In genomic region chr4:46628873-46629272, GRCm38 (mm10) we compare ENCODE assay signal across 15 mouse cellular contexts. TPM values are rescaled to one million over a fixed set of nuclear protein-coding genes. Genes with fewer than 3 reads are reported as not detected.
DNase-seq lines count a peak whose midpoint lies in the region; ATAC-seq and TF ChIP-seq lines count a peak whose summit lies in the region.
"Had no signal": no experiment of that assay in that cellular context is flagged by ENCODE, and none has a peak within 500 bp of the region (broad histone marks: within the 10 kb centered on the region; RNA-seq: fewer than 3 reads in every experiment).

No protein-coding gene starts in this region.

- no peaks in the 10 kb centered on the region for H3K9me3 ChIP-seq in heart, embryonic 15.5 days (replicated peaks)
- H3K9me3 ChIP-seq in neural tube, embryonic 13.5 days = no peaks in the 10 kb centered on the region
- no peaks in the 10 kb centered on the region for H3K9me3 ChIP-seq in neural tube, embryonic 15.5 days (replicated peaks)
- H3K9me3 ChIP-seq in stomach, postnatal 0 days (ENCODE audit: control insufficient read depth, low read length) = no peaks in the 10 kb centered on the region
- H3K9me3 ChIP-seq: hindbrain, embryonic 13.5 days; liver, embryonic 15.5 days had no signal

- H3K4me2 ChIP-seq in heart, embryonic 15.5 days = peak overlapping the region; percentile 32; the same call in 1 of the 2 replicates
- H3K4me2 ChIP-seq in neural tube, embryonic 13.5 days = 0 out of 2 replicates have a peak overlapping the region, but pooled peaks have one; percentile 5
- no peak overlapping the region for H3K4me2 ChIP-seq in neural tube, embryonic 15.5 days
- no peak overlapping the region for H3K4me2 ChIP-seq in stomach, postnatal 0 days (replicated peaks; ENCODE audit: low read depth)
- H3K4me2 ChIP-seq: hindbrain, embryonic 13.5 days; liver, embryonic 15.5 days had no signal

- H3K4me3 ChIP-seq in heart, embryonic 15.5 days = no peak overlapping the region
- H3K4me3 ChIP-seq in neural tube, embryonic 13.5 days = no peak overlapping the region
- no peak overlapping the region for H3K4me3 ChIP-seq in neural tube, embryonic 15.5 days (replicated peaks)
- no peak overlapping the region for H3K4me3 ChIP-seq in embryonic fibroblast, embryonic 13.5 days (ENCODE audit: insufficient read depth, low read length)
- H3K4me3 ChIP-seq in stomach, postnatal 0 days (ENCODE audit: low read depth, low read length) = no peak overlapping the region
- H3K4me3 ChIP-seq: hindbrain, embryonic 13.5 days; liver, embryonic 15.5 days had no signal

- TF ChIP-seq CTCF in embryonic fibroblast, embryonic 13.5 days (IDR thresholded peaks at IDR 0.05; ENCODE audit: borderline replicate concordance, insufficient read depth, low read length) = no peak
- no peak for TF ChIP-seq CTCF in stomach, postnatal 0 days (IDR thresholded peaks at IDR 0.05; ENCODE audit: low read depth)

- TF ChIP-seq EP300 in stomach, postnatal 0 days (optimal IDR thresholded peaks at IDR 0.05) = no peak

- no peak for DNase-seq in heart, adult 11 months
- peak; percentile 73 for DNase-seq in stomach, postnatal 0 days (ENCODE audit: low spot score)
- no peak for DNase-seq in gastrocnemius, postnatal 10 days
- DNase-seq in left cerebral cortex, adult 18-20 months (ENCODE audit: low spot score in 2 of 2) = no peak
- DNase-seq: cerebellum, adult 11 months; cerebellum, postnatal 25 days; gastrocnemius, postnatal 36 days; kidney, adult 8-10 months; left cerebral cortex, postnatal 4 days had no signal

- no peaks in the 10 kb centered on the region for H3K36me3 ChIP-seq in heart, embryonic 15.5 days
- H3K36me3 ChIP-seq in neural tube, embryonic 13.5 days = no peaks in the 10 kb centered on the region
- no peaks in the 10 kb centered on the region for H3K36me3 ChIP-seq in neural tube, embryonic 15.5 days
- H3K36me3 ChIP-seq in stomach, postnatal 0 days (ENCODE audit: control insufficient read depth, insufficient read depth, low read length) = no peaks in the 10 kb centered on the region
- H3K36me3 ChIP-seq: hindbrain, embryonic 13.5 days; liver, embryonic 15.5 days had no signal

- peaks cover 7% of the 10 kb centered on the region; the same call in 1 of the 2 replicates for H3K4me1 ChIP-seq in heart, embryonic 15.5 days (replicated peaks)
- H3K4me1 ChIP-seq in neural tube, embryonic 13.5 days (replicated peaks) = peaks cover 10% of the 10 kb centered on the region
- H3K4me1 ChIP-seq in neural tube, embryonic 15.5 days = peaks cover 8% of the 10 kb centered on the region
- peaks cover 11% of the 10 kb centered on the region for H3K4me1 ChIP-seq in embryonic fibroblast, embryonic 13.5 days (ENCODE audit: control insufficient read depth, insufficient read depth, low read length)
- H3K4me1 ChIP-seq in stomach, postnatal 0 days (replicated peaks; ENCODE audit: control insufficient read depth, insufficient read depth) = no peaks in the 10 kb centered on the region

- no peak overlapping the region for H3K27ac ChIP-seq in heart, embryonic 15.5 days
- H3K27ac ChIP-seq in neural tube, embryonic 13.5 days (replicated peaks) = no peak overlapping the region
- no peak overlapping the region for H3K27ac ChIP-seq in neural tube, embryonic 15.5 days (replicated peaks)
- no peak overlapping the region for H3K27ac ChIP-seq in embryonic fibroblast, embryonic 13.5 days (ENCODE audit: insufficient read depth, low read length)
- no peak overlapping the region for H3K27ac ChIP-seq in stomach, postnatal 0 days (replicated peaks)
- H3K27ac ChIP-seq: hindbrain, embryonic 13.5 days; liver, embryonic 15.5 days had no signal

- no peak overlapping the region for H3K9ac ChIP-seq in heart, embryonic 15.5 days
- no peak overlapping the region for H3K9ac ChIP-seq in neural tube, embryonic 13.5 days
- no peak overlapping the region for H3K9ac ChIP-seq in neural tube, embryonic 15.5 days (replicated peaks)
- H3K9ac ChIP-seq in stomach, postnatal 0 days (ENCODE audit: low read length) = no peak overlapping the region
- H3K9ac ChIP-seq: hindbrain, embryonic 13.5 days; liver, embryonic 15.5 days had no signal

- no peak for ATAC-seq in heart, embryonic 15.5 days (replicated peaks; ENCODE audit: insufficient number of reproducible peaks, insufficient read depth, low FRiP score, low read depth)
- ATAC-seq in neural tube, embryonic 13.5 days (ENCODE audit: low read depth) = no peak
- ATAC-seq in neural tube, embryonic 15.5 days (ENCODE audit: low FRiP score) = no peak
- ATAC-seq in stomach, postnatal 0 days (ENCODE audit: low FRiP score, low TSS enrichment) = peak; percentile 51; the same call in 1 of the 2 replicates

- no peaks in the 10 kb centered on the region for H3K27me3 ChIP-seq in heart, embryonic 15.5 days
- H3K27me3 ChIP-seq in neural tube, embryonic 13.5 days = no peaks in the 10 kb centered on the region; the same call in 1 of the 2 replicates
- no peaks in the 10 kb centered on the region for H3K27me3 ChIP-seq in neural tube, embryonic 15.5 days (replicated peaks)
- no peaks in the 10 kb centered on the region for H3K27me3 ChIP-seq in stomach, postnatal 0 days (ENCODE audit: control insufficient read depth, insufficient read depth, low read length)
- H3K27me3 ChIP-seq: liver, embryonic 15.5 days had no signal

- WGBS in heart, embryonic 15.5 days = 32% methylated on average over 9 of the region's 9 CpGs
- 38% methylated on average over 9 of the region's 9 CpGs for WGBS in neural tube, embryonic 13.5 days
- 34% methylated on average over 9 of the region's 9 CpGs for WGBS in neural tube, embryonic 15.5 days
- 22% methylated on average over 9 of the region's 9 CpGs for WGBS in stomach, postnatal 0 days

- TF ChIP-seq POLR2A in embryonic fibroblast, embryonic 13.5 days (IDR thresholded peaks at IDR 0.05; ENCODE audit: low read depth, low read length) = peak; percentile 18; the same call in 1 of the 2 replicates

RNA-seq across cellular contexts. Expression of gene Tbc1d2, which starts 21.1 kb away (rescaled TPM):
- polyA plus RNA-seq in heart, embryonic 15.5 days (2015; fragmentation: Nextera tagmentation; extraction: Ambion mirVana) = 0.55 and 1.1 TPM in 2 replicates
- polyA plus RNA-seq in neural tube, embryonic 13.5 days (2015; fragmentation: Nextera tagmentation; extraction: Ambion mirVana) = 0.57 and 0.59 TPM in 2 replicates
- 0.73 and 1.7 TPM in 2 replicates for polyA plus RNA-seq in neural tube, embryonic 15.5 days (2015; fragmentation: Nextera tagmentation; extraction: Ambion mirVana)
- 5.6 and 9.5 TPM in 2 replicates for polyA plus RNA-seq in embryonic fibroblast, embryonic 13.5 days (2011; ENCODE audit: insufficient read length, low read depth, missing spikeins)
- polyA plus RNA-seq in stomach, postnatal 0 days (2015; fragmentation: Nextera tagmentation; extraction: Ambion mirVana) = 2.7 and 3.4 TPM in 2 replicates
- total RNA-seq in gastrocnemius, postnatal 10 days (2021) = 1 to 10 TPM; 1.6 to 1.8 TPM
- total RNA-seq in left cerebral cortex, adult 18-20 months (2021) = 1 to 10 TPM; 4.0 to 4.4 TPM

RNA-seq across cellular contexts. Expression of gene Coro2a, which starts 26.9 kb away (rescaled TPM):
- 0.87 and 6.5 TPM in 2 replicates for polyA plus RNA-seq in heart, embryonic 15.5 days (2015; fragmentation: Nextera tagmentation; extraction: Ambion mirVana)
- polyA plus RNA-seq in neural tube, embryonic 13.5 days (2015; fragmentation: Nextera tagmentation; extraction: Ambion mirVana) = 11.8 and 14.4 TPM in 2 replicates
- 9.8 and 18.7 TPM in 2 replicates for polyA plus RNA-seq in neural tube, embryonic 15.5 days (2015; fragmentation: Nextera tagmentation; extraction: Ambion mirVana)
- 0.81 and 0.82 TPM in 2 replicates for polyA plus RNA-seq in embryonic fibroblast, embryonic 13.5 days (2011; ENCODE audit: insufficient read length, low read depth, missing spikeins)
- 16.7 and 17.2 TPM in 2 replicates for polyA plus RNA-seq in stomach, postnatal 0 days (2015; fragmentation: Nextera tagmentation; extraction: Ambion mirVana)
- under 1 TPM; 0.40 to 0.52 TPM for total RNA-seq in gastrocnemius, postnatal 10 days (2021)
- 10 to 100 TPM; 23.5 to 26.2 TPM for total RNA-seq in left cerebral cortex, adult 18-20 months (2021)

Comparison
In these comparisons a context has a peak if more than half of its experiments do, and no peak if none do; other contexts are left out.
1. H3K4me2 ChIP-seq: peak in heart, embryonic 15.5 days (single experiment) and neural tube, embryonic 13.5 days (single experiment); none in neural tube, embryonic 15.5 days (single experiment) and stomach, postnatal 0 days (single experiment).